Mouse (Mus musculus) cerebellum, postnatal 25 days (tissue): ENCODE data around the gene Hip1.

Source experiments
- DNase-seq, 2 experiments: peaks; one replicate each; pipeline ENCODE4 v3.0.0; 2021; ENCODE audit warnings: mixed read lengths in 2 of 2

Gene Hip1

DNA sequence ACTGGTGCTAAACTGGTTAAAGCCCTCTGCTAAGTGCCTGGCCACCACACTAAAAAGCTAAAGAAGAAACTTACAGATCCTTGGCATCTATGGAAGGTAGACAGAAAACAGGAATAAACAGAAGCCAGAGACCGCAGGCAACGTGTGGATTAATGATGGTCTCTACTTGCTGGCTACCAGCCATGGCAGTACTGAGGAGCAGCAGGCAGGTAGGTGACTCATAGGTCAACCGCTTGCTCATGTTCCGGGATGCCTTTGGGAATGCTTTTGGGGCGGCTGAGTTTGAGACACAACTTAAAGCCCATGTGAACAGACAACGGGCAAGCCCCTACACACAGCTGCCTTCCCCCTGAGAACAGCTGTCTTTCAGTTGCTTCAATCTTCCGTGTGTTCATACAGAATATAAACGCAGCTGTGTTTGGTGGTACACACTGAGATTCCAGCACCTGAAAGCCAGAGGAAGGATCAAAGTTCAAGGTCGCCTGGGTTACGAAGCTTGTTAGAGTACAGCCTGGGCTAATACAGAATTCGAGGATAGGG, 13.5 kb downstream of the Hip1 start:
- DNase-seq, result peak; percentile 62 to 80

GRCm38 (mm10) chr5:135529964-135530363, 15.0 kb downstream of the Hip1 start:
- DNase-seq, result no peak

- no peak for DNase-seq
These were observed 15.6 kb downstream of the Hip1 start for GRCm38 (mm10) chr5:135529310-135529709.

- DNase-seq, result no peak
These were observed 16.9 kb downstream of the Hip1 start for GRCm38 (mm10) chr5:135527986-135528385.

- DNase-seq, result peak; percentile 40 to 51
These were observed 20.0 kb downstream of the Hip1 start for GRCm38 (mm10) chr5:135524660-135525560.

GRCm38 (mm10) chr5:135524087-135524486, 20.8 kb downstream of the Hip1 start:
- DNase-seq, result no peak

GRCm38 (mm10) chr5:135522111-135522722, 22.7 kb downstream of the Hip1 start:
- no peak for DNase-seq

DNA sequence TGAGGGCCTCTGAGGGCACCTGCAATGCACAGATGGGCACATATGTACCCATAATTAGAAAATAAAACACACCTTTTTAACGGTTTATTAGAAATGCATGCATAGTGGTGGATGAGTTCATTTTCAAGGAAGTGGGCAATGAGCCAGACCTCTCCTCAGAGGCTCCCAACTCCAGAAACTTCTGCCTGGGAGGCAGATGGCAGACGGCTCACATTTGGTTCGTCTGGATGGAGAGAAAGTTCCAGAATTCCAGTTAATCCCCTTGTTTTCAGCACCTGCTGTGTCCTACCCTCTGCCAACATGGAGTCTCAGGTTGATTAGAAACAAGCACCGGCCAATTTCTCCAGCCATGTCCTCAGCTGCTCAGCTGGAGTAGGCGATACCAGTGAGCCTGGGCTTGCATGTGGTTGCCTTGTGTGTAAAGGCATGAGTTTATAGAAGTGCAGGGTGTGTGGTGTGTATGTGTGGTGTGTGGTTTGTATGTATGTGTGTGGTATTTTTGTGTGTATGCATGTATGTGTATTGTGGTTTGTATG, 27.5 kb downstream of the Hip1 start:
- DNase-seq, result peak in 1 of 2 experiments; percentile 37

- no peak for DNase-seq
These were observed 31.8 kb downstream of the Hip1 start for GRCm38 (mm10) chr5:135513131-135513530.

GRCm38 (mm10) chr5:135511105-135511504, 33.8 kb downstream of the Hip1 start:
- DNase-seq, result no peak

DNA sequence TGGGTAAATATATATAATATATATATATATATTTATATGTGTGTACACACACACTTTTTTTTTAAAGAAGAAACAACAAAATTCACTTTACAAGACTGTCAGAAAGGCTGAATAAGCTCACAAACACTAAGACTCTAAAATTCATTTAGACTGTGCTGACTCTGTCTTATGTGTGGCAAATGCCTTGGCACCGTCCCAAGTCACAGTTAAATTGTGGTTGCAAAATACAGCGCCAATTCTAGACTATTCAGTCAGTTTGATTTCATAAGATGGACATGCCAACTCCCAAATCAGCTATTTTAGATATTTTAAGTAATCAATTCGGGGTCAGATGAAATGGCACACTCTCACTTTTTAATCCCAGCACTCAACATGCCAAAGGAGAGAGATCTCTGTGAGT, 36.6 kb downstream of the Hip1 start:
- peak in 1 of 2 experiments; percentile 29 for DNase-seq

DNA sequence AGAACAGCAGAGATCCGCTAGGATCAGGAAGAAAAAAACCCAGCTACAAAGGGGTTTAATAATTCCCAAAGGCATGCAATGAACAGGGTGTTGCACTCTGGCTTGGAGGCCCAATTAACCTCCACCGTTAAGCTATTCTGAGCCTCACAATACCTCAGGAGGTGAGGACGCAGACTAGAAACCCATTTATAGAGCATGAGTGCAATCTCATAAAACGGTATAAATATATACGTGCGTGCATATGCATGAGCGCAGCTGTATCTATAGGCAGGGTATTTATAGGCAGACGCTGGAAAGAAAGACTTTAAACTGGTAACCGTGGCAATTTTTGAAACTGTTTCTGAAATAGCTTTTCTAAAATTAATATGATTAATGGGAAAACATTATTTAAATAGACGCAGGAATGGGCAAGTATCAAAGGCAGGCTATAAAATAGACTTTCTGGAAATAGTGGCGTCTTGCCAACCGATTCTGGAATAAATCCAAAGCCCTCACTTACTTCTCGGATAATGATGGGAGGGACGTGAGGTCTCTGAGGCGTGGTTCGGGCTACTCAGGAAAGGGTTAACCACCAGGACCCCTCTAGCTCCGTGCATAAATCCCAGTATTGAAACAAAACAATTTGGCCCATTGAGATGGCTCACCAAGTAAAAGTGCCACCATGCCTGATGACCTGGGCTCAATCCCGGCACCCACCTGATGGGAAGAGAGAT, 37.2 kb downstream of the Hip1 start:
- DNase-seq, result peak in 1 of 2 experiments; percentile 34

- no peak for DNase-seq
These were observed 39.5 kb downstream of the Hip1 start for GRCm38 (mm10) chr5:135505442-135505841.

GRCm38 (mm10) chr5:135502931-135503330, 42.0 kb downstream of the Hip1 start:
- no peak for DNase-seq

- DNase-seq, result no peak
These were observed 42.9 kb downstream of the Hip1 start for GRCm38 (mm10) chr5:135502027-135502426.

DNA sequence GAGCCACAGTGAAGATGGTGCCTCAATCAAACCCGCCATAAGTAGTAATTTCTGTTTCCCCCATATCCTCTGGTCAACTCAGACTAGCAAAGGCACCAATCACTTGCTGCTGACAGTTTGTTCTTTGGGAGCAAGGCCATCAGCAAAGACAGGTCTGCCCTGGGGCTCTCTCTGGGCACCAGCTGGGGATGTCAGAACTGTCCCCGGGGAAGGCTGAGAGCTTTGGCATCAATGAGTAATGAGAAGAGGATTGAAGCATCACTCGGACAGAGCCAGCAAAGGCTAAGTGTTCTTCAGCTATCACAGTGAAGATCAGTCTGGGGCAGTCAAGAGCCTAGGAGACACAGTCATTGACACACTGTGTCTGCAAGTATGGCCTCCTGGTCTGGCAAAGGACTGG, 46.0 kb downstream of the Hip1 start:
- no peak for DNase-seq

DNA sequence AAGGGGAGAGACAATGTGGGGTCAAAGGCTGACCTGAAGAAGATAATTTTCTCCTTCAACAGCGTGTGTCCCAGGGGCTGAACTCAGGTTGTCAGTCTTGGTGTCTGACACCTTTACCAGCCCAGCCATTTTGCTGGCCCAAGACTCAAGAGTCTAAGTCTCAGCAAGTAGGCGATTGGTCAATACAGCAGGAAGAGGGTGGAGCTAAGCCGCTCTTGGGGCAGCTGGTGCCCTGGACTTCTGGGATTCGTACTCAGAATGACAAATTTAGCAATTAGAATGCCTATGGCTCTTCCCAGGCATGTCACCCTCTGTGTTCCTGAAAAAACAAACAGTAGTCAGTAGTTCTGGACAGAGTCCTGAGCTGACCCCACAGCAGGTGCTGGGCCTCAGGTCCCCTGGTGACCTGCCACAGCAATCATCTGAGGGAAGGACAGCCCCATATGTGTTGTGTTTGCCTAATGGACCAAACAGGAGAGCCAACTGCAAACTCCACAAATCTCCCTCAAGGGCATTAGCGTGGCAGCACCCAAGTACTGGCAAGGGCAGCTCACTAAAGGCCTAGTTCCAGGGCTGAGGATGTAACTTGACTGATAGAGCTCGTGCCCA, 47.5 kb downstream of the Hip1 start:
- no peak for DNase-seq

GRCm38 (mm10) chr5:135496489-135496888, 48.4 kb downstream of the Hip1 start:
- DNase-seq, result peak; percentile 49 to 66

GRCm38 (mm10) chr5:135495471-135495870, 49.4 kb downstream of the Hip1 start:
- DNase-seq, result no peak

- DNase-seq, result peak in 1 of 2 experiments; percentile 55
These were observed 50.6 kb downstream of the Hip1 start for GRCm38 (mm10) chr5:135494183-135494910.

- DNase-seq, result peak in 1 of 2 experiments; percentile 36
These were observed 51.8 kb downstream of the Hip1 start for GRCm38 (mm10) chr5:135493095-135493494.

GRCm38 (mm10) chr5:135492126-135492525, 52.8 kb downstream of the Hip1 start:
- DNase-seq, result no peak
